Mouse (Mus musculus): ENCODE data around the gene Gfi1b. TPM values are rescaled to one million over a fixed set of nuclear protein-coding genes. Genes with fewer than 3 reads are reported as not detected.

The Gfi1b gene
- 2.8 and 3.3 TPM in 2 replicates for polyA plus RNA-seq (2014; fragmentation: Nextera tagmentation; extraction: Ambion mirVana)

DNA sequence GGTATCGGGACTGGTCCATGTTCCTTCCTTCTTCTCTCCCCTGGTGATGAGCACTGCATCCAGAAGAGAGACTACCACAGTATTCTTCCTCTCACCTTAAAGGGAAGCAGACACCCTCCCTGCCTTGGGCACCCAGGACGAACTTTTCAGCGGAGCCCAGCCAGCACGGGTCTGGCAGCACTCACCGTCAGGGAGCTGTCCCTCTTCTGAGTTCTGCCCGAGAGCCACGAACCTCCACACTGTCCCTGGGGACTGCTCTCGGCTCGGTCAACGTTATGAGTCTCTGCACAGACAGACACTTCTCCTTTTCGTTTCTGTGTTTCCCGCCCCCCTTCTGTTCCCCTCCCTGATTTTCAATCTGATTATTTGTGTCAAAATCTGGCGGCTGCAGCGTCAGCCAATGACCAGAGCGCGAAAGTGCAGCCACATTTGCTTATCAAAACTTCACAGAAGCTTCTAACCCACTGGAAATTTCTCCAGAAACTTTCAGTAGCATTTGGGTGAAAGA, at the start of gene Gfi1b:
Gfi1b (minus strand) TSS at position 319 of the 508 bp plus-strand sequence.
- 5% methylated on average over 16 of the region's 16 CpGs for WGBS
- DNase-seq (ENCODE audit: low spot score, missing footprints) (peak; percentile 86), ATAC-seq (ENCODE audit: low FRiP score) (no peak)
- H3K27me3 ChIP-seq (ENCODE audit: control insufficient read depth, insufficient read depth, low read length) = peaks cover 19% of the 10 kb centered on the region
- no peak within 1 kb of the TSS for H3K9ac ChIP-seq (ENCODE audit: low read length)
- H3K36me3 ChIP-seq (ENCODE audit: control insufficient read depth, insufficient read depth, low read length) = no peaks in the 10 kb centered on the region
- peak within 1 kb of the TSS; percentile 4; the same call in 1 of the 2 replicates for H3K4me3 ChIP-seq (ENCODE audit: low read depth, low read length)
- no peak within 1 kb of the TSS for H3K27ac ChIP-seq (ENCODE audit: low read depth, low read length)
- peak within 1 kb of the TSS; percentile 10; the same call in 1 of the 2 replicates for H3K4me2 ChIP-seq
- H3K4me1 ChIP-seq (ENCODE audit: control insufficient read depth, insufficient read depth, low read length) = 0 out of 2 replicates have a peak, but pooled peaks cover 4% of the 10 kb centered on the region
- no peaks in the 10 kb centered on the region for H3K9me3 ChIP-seq (ENCODE audit: control insufficient read depth, low read length)

DNA sequence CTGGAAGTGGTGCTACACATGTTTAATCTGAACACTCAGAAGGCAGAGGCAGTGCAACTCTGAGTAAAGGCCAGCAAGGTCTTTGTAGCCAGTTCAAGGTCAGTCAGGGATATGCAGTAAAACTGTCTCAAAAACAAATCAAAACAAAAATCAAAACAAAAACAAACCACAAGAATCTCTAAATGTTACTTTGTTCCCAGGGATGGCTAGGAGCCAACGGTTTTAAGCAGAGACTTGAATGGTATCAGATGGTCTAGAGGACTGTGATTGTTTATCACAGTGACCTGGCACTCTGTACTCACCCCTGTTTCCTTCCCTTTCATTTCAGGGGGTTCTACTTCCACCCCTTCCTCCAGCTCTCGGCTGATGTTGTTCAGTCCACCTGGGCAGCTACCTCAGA, 49.7 kb upstream of the Gfi1b start:
- ATAC-seq (ENCODE audit: low FRiP score) = no peak
- no peaks in the 10 kb centered on the region for H3K9me3 ChIP-seq (ENCODE audit: control insufficient read depth, low read length)

DNA sequence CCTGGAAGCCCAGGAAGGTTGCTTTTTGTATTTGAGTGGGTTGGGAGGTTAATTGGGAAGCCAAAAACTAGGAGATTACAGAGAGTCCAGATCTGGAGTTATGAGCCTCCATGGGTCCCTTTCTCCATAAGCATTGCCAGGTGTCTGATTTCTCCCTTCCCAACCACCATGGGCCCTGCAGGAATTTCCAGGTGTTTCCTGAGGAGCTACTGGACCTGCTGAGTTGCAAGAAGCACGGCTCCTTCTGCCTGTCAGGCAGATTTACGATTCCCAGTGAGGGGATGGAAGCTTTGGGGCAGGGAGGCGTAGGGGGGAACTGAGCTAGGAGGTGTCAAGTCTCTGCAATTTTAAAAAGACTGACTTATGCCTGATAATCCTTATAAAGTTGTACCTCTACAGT, 44.0 kb upstream of the Gfi1b start:
- Histone ChIP-seq H3K36me3 (ENCODE audit: control insufficient read depth, insufficient read depth, low read length) (0 out of 2 replicates have a peak, but pooled peaks cover 3% of the 10 kb centered on the region), H3K4me2 (no peak overlapping the region), H3K4me1 (ENCODE audit: control insufficient read depth, insufficient read depth, low read length) (no peaks in the 10 kb centered on the region), H3K9ac (ENCODE audit: low read length) (no peak overlapping the region), H3K27me3 (ENCODE audit: control insufficient read depth, insufficient read depth, low read length) (no peaks in the 10 kb centered on the region), H3K27ac (ENCODE audit: low read depth, low read length) (no peak overlapping the region), H3K9me3 (ENCODE audit: control insufficient read depth, low read length) (no peaks in the 10 kb centered on the region), H3K4me3 (ENCODE audit: low read depth, low read length) (no peak overlapping the region)
- ATAC-seq (ENCODE audit: low FRiP score) = no peak
- DNase-seq (ENCODE audit: low spot score, missing footprints) = no peak
- 89% methylated on average over 3 of the region's 3 CpGs for WGBS

More for the DNA sequence above, 49.7 kb upstream of the Gfi1b start:
- Histone ChIP-seq H3K4me1 (ENCODE audit: control insufficient read depth, insufficient read depth, low read length) (no peaks in the 10 kb centered on the region), H3K27me3 (ENCODE audit: control insufficient read depth, insufficient read depth, low read length) (no peaks in the 10 kb centered on the region), H3K9ac (ENCODE audit: low read length) (no peak overlapping the region), H3K36me3 (ENCODE audit: control insufficient read depth, insufficient read depth, low read length) (peaks cover 22% of the 10 kb centered on the region), H3K4me3 (ENCODE audit: low read depth, low read length) (no peak overlapping the region), H3K27ac (ENCODE audit: low read depth, low read length) (no peak overlapping the region), H3K4me2 (no peak overlapping the region)
- DNase-seq (ENCODE audit: low spot score, missing footprints) = no peak
- WGBS = 91% methylated on average over 2 of the region's 2 CpGs

DNA sequence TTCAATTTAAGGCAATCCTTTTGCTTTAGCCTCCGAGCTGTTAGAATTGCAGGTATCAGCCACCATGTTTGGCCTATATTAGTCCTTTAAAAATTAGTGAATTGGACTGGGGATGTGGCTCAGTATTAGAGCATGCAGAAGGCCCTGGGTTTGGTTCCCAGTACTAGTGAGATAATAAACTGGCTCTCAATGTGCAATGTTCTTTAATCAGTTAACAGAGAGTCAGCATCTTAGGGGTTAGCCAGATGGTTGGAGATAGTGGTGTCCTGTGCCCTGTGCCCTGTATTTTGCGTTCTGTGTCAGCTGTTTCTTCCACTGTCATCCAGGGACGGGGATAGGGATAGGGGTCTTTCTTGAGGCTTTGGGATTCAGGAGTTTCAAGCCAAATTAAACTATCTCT, 41.1 kb upstream of the Gfi1b start:
- WGBS = 94% methylated on average over 3 of the region's 3 CpGs
- H3K36me3 ChIP-seq (ENCODE audit: control insufficient read depth, insufficient read depth, low read length) = peaks cover 10% of the 10 kb centered on the region; the same call in 1 of the 2 replicates
- no peak for ATAC-seq (ENCODE audit: low FRiP score)

DNA sequence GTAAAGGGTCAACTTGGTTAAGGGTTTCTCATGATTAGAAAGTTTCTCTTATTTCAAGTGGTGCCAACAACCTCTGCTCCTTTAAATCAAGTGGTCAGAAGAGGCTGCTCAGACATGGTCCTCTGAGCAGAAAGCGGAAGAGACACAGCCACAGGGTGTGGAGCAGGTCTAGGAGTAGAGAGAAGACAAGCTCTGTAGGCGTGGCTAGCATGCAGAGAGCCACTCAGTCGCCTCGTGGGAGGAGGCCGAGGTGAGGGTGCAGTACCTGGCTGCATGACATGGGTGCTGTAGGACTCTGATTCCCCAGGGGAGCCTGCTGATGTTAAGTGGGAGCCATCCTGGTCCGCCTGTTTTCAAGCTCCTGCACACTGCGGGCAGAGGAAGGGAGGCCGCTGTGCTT, 34.4 kb upstream of the Gfi1b start:
- H3K4me1 ChIP-seq (ENCODE audit: control insufficient read depth, insufficient read depth, low read length) = no peaks in the 10 kb centered on the region
- no peak for ATAC-seq (ENCODE audit: low FRiP score)
- no peak overlapping the region for H3K4me3 ChIP-seq (ENCODE audit: low read depth, low read length)
- peaks cover 7% of the 10 kb centered on the region; the same call in 1 of the 2 replicates for H3K36me3 ChIP-seq (ENCODE audit: control insufficient read depth, insufficient read depth, low read length)
- 83% methylated on average over 8 of the region's 8 CpGs for WGBS
- H3K9ac ChIP-seq (ENCODE audit: low read length) = no peak overlapping the region
- H3K27me3 ChIP-seq (ENCODE audit: control insufficient read depth, insufficient read depth, low read length) = no peaks in the 10 kb centered on the region
- no peaks in the 10 kb centered on the region for H3K9me3 ChIP-seq (ENCODE audit: control insufficient read depth, low read length)
- H3K27ac ChIP-seq (ENCODE audit: low read depth, low read length) = no peak overlapping the region
- no peak overlapping the region for H3K4me2 ChIP-seq
- no peak for DNase-seq (ENCODE audit: low spot score, missing footprints)

More for the DNA sequence above, 41.1 kb upstream of the Gfi1b start:
- no peaks in the 10 kb centered on the region for H3K27me3 ChIP-seq (ENCODE audit: control insufficient read depth, insufficient read depth, low read length)
- H3K4me3 ChIP-seq (ENCODE audit: low read depth, low read length) = no peak overlapping the region
- no peaks in the 10 kb centered on the region for H3K4me1 ChIP-seq (ENCODE audit: control insufficient read depth, insufficient read depth, low read length)
- DNase-seq (ENCODE audit: low spot score, missing footprints) = no peak
- H3K4me2 ChIP-seq = no peak overlapping the region
- H3K9me3 ChIP-seq (ENCODE audit: control insufficient read depth, low read length) = no peaks in the 10 kb centered on the region
- no peak overlapping the region for H3K9ac ChIP-seq (ENCODE audit: low read length)
- H3K27ac ChIP-seq (ENCODE audit: low read depth, low read length) = no peak overlapping the region

DNA sequence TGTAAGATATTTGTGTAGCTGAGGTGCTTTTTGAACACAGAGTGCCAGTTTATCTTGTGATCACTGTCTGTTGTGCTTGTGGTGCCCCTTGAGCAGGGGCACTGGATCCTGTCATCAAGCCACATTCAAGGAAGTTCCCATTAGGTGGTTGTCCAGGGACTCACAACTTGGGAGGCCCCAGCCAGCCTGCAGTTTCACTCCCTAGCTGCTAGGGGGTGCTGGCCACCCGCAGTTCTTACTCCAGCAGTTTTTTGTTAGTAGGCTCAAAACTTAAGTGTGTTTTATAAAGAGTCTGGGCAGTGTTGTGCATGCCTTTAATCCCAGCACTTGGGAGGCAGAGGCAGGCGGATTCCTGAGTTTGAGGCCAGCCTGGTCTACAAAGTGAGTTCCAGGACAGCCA, 32.5 kb upstream of the Gfi1b start:
- Histone ChIP-seq H3K4me1 (ENCODE audit: control insufficient read depth, insufficient read depth, low read length) (no peaks in the 10 kb centered on the region), H3K9me3 (ENCODE audit: control insufficient read depth, low read length) (no peaks in the 10 kb centered on the region), H3K27ac (ENCODE audit: low read depth, low read length) (no peak overlapping the region), H3K9ac (ENCODE audit: low read length) (no peak overlapping the region), H3K27me3 (ENCODE audit: control insufficient read depth, insufficient read depth, low read length) (no peaks in the 10 kb centered on the region), H3K36me3 (ENCODE audit: control insufficient read depth, insufficient read depth, low read length) (peaks cover 4% of the 10 kb centered on the region; the same call in 1 of the 2 replicates), H3K4me2 (no peak overlapping the region), H3K4me3 (ENCODE audit: low read depth, low read length) (no peak overlapping the region)
- DNase-seq (ENCODE audit: low spot score, missing footprints) (no peak), ATAC-seq (ENCODE audit: low FRiP score) (no peak)
- 56% methylated on average over 2 of the region's 2 CpGs for WGBS

DNA sequence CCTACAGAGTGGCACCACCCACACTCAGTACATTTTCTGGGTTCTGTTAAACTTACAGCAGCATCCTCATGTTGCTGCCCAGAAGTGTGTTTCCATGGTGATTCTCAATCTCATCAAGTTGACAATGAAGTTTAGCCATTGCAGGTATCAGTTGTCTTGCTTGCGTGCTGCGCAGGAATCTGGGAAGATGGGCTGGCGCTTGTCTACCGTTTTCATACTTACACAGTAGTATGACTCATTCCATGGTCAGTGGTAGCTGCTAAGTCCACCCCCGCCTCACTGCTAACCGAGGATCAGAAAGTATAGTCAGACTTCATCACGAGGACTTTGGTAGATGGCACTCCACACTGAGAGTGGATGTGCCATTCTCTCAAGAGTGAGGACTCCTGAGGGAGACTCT, 31.6 kb upstream of the Gfi1b start:
- H3K9me3 ChIP-seq (ENCODE audit: control insufficient read depth, low read length) = no peaks in the 10 kb centered on the region
- H3K27ac ChIP-seq (ENCODE audit: low read depth, low read length) = no peak overlapping the region
- no peaks in the 10 kb centered on the region for H3K4me1 ChIP-seq (ENCODE audit: control insufficient read depth, insufficient read depth, low read length)
- H3K9ac ChIP-seq (ENCODE audit: low read length) = no peak overlapping the region
- no peak overlapping the region for H3K4me3 ChIP-seq (ENCODE audit: low read depth, low read length)
- no peak for DNase-seq (ENCODE audit: low spot score, missing footprints)
- WGBS = 97% methylated on average over 7 of the region's 7 CpGs
- H3K36me3 ChIP-seq (ENCODE audit: control insufficient read depth, insufficient read depth, low read length) = no peaks in the 10 kb centered on the region
- no peaks in the 10 kb centered on the region for H3K27me3 ChIP-seq (ENCODE audit: control insufficient read depth, insufficient read depth, low read length)
- H3K4me2 ChIP-seq = no peak overlapping the region
- ATAC-seq (ENCODE audit: low FRiP score) = no peak

DNA sequence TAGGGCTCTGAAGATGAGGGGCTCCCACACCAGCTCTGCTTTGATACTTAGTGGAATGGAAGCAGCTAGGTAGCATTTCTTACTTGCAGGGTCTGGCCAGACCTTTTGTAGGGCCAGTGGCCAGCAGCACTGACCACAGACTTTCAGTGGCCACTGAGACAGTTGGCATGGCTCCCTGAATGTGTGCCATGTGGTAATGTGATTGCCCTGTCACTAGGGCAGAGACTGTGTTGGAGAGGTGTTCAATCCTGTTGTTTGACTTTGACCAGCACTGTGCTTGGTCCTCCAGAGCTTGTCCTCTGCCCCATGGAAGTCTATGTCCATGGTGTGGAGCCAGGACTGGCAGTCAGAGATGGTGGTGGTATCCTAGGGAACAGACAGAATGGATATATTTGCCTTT, 28.7 kb upstream of the Gfi1b start:
- Histone ChIP-seq H3K9ac (ENCODE audit: low read length) (no peak overlapping the region), H3K9me3 (ENCODE audit: control insufficient read depth, low read length) (no peaks in the 10 kb centered on the region), H3K4me3 (ENCODE audit: low read depth, low read length) (no peak overlapping the region), H3K4me2 (no peak overlapping the region), H3K27ac (ENCODE audit: low read depth, low read length) (no peak overlapping the region), H3K36me3 (ENCODE audit: control insufficient read depth, insufficient read depth, low read length) (no peaks in the 10 kb centered on the region), H3K27me3 (ENCODE audit: control insufficient read depth, insufficient read depth, low read length) (no peaks in the 10 kb centered on the region), H3K4me1 (ENCODE audit: control insufficient read depth, insufficient read depth, low read length) (no peaks in the 10 kb centered on the region)
- DNase-seq (ENCODE audit: low spot score, missing footprints) = no peak
- no peak for ATAC-seq (ENCODE audit: low FRiP score)

DNA sequence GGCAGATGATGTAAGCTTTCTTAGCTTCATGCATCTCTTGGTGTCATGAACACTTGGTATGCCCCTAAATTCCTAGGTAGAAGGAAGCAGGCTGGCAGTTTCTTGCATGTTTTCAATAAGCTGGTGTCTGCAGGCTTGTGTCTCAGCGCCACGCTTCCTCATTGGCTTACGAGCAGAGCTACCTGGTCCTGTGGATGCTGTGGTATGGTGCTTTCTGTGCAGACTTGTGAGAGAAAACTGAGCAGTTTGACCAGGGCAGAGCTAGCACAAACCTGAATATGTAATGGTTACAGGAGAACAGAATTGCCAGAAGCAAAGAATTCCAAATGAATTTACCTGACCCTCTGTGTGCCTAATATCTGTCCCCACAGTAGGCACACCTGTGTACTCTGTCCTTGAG, 21.3 kb upstream of the Gfi1b start:
- Histone ChIP-seq H3K4me2 (no peak overlapping the region), H3K9ac (ENCODE audit: low read length) (no peak overlapping the region), H3K4me1 (ENCODE audit: control insufficient read depth, insufficient read depth, low read length) (peaks cover 14% of the 10 kb centered on the region), H3K4me3 (ENCODE audit: low read depth, low read length) (no peak overlapping the region), H3K9me3 (ENCODE audit: control insufficient read depth, low read length) (no peaks in the 10 kb centered on the region), H3K36me3 (ENCODE audit: control insufficient read depth, insufficient read depth, low read length) (no peaks in the 10 kb centered on the region), H3K27me3 (ENCODE audit: control insufficient read depth, insufficient read depth, low read length) (no peaks in the 10 kb centered on the region), H3K27ac (ENCODE audit: low read depth, low read length) (no peak overlapping the region)
- 87% methylated on average over 3 of the region's 3 CpGs for WGBS
- no peak for ATAC-seq (ENCODE audit: low FRiP score)
- no peak for DNase-seq (ENCODE audit: low spot score, missing footprints)
